Mouse (Mus musculus): Measurements from ENCODE around the gene Mctp1. TPM values are rescaled to one million over a fixed set of nuclear protein-coding genes. Genes with fewer than 3 reads are reported as not detected.
"Not testable (repeated sequence)": the region's sequence is repeated elsewhere in the genome, so short reads cannot be mapped to it uniquely, and the experiment has no call there.

The Mctp1 gene
- total RNA-seq (2015; ENCODE audit: low replicate concordance) = 23.4 and 44.8 TPM in 2 replicates
- total RNA-seq (2017; ENCODE audit: low replicate concordance) = 10.2 and 20.5 TPM in 2 replicates

- ATAC-seq (replicated peaks; ENCODE audit: low FRiP score, poor library complexity, severe bottlenecking) = no peak
Observed at GRCm38 (mm10) chr13:76383972-76384663, at the start of gene Mctp1. Mctp1 (plus strand) TSS chr13:76384535.

- not testable (repeated sequence) for ATAC-seq (replicated peaks; ENCODE audit: low FRiP score, poor library complexity, severe bottlenecking)
Observed at GRCm38 (mm10) chr13:76345941-76346340, 38.4 kb upstream of the Mctp1 start.

DNA sequence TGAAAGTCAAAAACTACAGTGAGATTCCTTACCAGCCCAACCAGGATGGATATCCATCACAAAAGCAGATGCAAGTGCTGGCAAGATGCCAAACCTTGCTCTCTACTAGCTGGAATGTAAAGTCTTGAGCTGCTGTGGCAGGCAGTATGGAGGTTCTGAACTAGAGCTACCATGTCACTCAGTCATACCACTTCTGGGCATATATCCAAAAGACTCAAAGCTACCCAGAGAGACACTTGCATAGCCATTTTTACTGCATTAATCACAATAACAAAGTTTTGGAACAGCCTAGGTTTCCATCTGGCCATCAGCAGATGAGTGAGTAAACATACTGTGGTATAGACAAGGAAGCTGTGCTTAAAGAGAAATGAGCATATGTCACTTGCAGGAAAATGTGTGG lies 25.6 kb upstream of the Mctp1 start:
- no peak for ATAC-seq (replicated peaks; ENCODE audit: low FRiP score, poor library complexity, severe bottlenecking)

DNA sequence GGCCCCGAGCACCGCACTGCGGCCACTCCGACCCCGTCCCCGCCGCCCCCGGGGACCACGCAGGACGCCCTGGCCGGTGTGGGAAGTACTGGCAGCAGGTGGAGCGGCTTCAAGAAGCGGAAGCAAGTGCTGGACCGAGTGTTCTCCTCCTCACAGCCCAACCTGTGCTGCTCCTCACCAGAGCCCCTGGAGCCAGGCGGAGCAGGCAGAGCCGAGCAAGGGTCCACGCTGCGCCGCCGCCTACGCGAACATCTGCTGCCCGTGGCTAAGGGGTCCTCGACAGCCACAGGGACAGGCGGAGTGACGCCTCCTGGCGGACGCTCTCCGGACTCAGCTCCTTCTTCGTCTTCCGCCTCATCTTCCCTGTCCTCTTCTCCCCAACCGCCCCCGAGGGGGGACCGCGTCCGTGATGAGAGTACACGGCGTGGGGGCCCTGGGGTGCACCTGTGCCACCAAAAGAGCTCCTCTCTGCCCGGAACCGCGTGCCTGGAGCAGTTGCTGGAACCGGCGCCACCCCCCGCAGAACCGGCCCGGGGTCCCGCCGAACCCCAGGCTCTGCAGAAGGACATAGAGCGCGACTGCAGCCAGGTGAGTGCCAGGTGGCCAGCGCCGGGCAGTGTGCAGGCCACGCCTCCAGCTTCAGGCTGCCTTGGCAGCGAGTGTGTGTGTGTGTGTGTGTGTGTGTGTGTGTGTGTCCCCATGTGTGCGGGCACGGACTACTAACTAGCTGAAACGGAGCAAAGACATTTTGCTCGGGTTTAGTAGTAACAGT lies 515 bp downstream of the Mctp1 start:
- no peak for ATAC-seq (replicated peaks; ENCODE audit: low FRiP score, poor library complexity, severe bottlenecking)

GRCm38 (mm10) chr13:76388615-76389014 lies 4.3 kb downstream of the Mctp1 start:
- ATAC-seq (replicated peaks; ENCODE audit: low FRiP score, poor library complexity, severe bottlenecking) = no peak

DNA sequence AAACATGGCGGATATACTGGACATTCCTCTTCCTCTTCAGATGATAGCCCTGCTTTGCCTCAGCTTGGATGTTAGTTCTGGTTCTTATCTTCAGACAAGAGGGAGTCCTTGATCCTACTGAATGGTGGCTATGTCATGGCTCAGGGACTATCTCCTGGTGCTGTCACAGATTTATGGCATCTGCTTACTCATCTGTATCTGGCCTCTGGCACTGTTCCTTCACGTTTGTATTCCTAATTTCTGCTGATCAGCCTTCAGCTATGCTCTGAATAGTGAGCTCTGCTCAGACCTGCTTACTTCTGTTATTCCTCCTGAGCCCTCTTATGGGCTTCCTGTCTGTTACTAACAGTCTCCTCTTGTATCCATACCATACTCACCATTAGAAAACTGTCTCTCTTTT lies 7.6 kb downstream of the Mctp1 start:
- ATAC-seq (replicated peaks; ENCODE audit: low FRiP score, poor library complexity, severe bottlenecking) = no peak

DNA sequence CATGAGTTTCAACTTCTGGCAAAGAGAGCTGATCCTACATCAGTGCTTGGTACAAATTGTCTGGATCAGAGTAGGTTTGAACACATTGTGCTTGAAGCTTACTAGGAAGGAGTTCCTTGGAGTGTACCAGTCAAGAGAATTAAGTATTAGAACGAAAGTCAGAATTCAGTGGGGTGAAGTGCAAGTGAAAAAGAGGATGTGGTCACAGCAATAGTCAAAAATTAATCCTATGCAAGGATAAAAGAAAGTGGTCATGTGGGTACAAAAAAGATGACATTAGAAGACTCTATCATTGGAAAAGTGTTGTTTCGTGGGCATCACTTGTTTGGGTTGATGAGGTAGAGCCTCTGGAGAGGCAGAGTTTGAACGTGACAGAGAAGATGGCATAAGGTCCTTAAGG lies 8.8 kb downstream of the Mctp1 start:
- ATAC-seq (replicated peaks; ENCODE audit: low FRiP score, poor library complexity, severe bottlenecking) = no peak

- ATAC-seq (replicated peaks; ENCODE audit: low FRiP score, poor library complexity, severe bottlenecking) = no peak
Observed at GRCm38 (mm10) chr13:76395906-76396305, 11.6 kb downstream of the Mctp1 start.

- ATAC-seq (replicated peaks; ENCODE audit: low FRiP score, poor library complexity, severe bottlenecking) = no peak
Observed at GRCm38 (mm10) chr13:76409296-76409695, 25.0 kb downstream of the Mctp1 start.

DNA sequence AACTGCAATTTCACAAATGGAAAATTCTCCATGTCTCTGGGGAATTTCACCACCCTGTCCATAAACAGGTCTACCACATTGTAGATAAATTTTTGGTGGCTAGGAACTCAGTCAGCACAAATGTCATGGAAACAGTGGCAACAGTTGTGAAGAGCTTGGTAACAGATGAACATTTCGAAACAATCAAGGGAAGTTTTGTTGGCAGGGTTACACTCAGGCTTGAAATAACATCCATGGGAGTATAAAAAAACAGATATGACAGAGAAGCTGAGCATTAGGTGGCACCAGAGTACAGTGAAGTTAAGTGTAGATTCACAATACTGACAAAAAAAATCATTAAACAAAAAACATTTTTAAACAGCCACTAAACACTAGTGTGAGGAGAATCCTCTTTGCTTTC lies 26.3 kb downstream of the Mctp1 start:
- no peak for ATAC-seq (replicated peaks; ENCODE audit: low FRiP score, poor library complexity, severe bottlenecking)

DNA sequence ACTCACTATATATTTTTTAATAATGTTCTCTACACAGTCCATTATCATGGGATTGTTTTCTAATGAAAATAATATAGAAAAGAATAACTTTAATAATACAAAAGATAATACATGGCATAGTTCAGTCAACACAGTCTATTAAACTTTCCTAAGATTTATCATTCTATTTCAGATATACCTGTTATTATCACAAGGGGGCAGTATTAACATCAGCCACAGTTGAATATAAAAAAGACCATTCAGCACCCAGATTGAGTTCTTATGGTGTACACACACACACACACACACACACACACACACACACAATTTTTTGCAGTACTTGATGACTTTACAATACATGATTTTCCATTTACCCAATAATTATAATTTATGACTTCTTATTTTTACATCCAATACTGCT lies 31.0 kb downstream of the Mctp1 start:
- no peak for ATAC-seq (replicated peaks; ENCODE audit: low FRiP score, poor library complexity, severe bottlenecking)

DNA sequence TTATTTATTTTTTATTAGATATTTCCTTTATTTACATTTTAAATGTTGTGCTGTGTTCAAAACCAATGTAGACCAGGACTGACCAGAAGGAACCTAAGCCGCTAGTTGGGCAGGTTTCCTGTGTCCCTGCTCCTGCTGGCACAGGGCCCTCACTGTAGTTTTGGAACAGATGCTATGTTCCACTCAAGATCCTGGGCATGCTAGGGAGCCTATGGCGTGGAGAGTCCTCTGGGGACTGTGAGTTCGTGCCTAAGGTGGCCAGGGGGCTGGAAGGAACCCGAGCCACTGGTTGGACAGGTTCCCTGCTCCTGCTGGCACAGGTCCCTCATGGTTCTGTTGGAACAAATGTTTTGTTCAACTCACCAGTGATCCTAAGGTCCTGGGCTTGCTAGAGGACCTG lies 35.8 kb downstream of the Mctp1 start:
- no peak for ATAC-seq (replicated peaks; ENCODE audit: low FRiP score, poor library complexity, severe bottlenecking)

DNA sequence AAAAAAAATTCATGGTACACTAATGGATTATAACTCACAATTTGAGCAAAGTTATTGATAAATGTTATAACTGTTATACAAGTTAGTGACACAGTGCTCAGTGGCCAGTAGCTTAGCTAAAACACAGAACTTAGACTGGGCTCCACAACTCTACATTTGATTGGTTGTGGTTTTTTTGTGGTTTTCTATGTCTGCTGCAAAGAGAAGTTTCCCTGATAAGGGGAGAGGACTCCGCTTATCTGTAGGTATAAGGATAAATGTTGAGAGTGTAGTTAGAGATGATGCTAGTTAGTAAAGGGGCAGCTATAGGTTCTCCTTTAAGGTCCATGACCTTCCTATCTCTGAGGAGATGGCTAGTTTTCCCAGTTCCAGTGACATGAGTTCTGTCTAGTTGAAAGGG lies 36.7 kb downstream of the Mctp1 start:
- no peak for ATAC-seq (replicated peaks; ENCODE audit: low FRiP score, poor library complexity, severe bottlenecking)

- ATAC-seq (replicated peaks; ENCODE audit: low FRiP score, poor library complexity, severe bottlenecking) = no peak
Observed at GRCm38 (mm10) chr13:76422124-76422523, 37.8 kb downstream of the Mctp1 start.

DNA sequence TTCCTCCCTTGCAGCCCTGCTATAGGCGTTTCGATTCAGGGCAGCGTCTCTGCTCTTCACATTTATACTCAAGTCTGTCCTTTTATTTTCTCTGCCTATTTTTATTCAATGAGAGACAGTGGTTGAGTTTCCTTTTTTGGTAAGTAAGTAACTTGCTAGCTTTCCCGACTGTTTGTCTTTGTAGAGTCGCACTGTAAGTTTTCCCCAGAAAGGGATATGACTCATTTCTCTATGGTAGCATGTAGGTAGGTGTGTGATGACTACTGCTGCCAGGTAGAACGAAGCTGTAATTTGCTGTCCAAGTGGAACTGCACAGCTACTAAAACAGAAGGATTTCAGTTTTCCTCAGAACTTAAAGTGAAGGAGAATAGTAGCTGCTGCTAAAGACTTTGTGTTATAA lies 45.1 kb downstream of the Mctp1 start:
- no peak for ATAC-seq (replicated peaks; ENCODE audit: low FRiP score, poor library complexity, severe bottlenecking)

DNA sequence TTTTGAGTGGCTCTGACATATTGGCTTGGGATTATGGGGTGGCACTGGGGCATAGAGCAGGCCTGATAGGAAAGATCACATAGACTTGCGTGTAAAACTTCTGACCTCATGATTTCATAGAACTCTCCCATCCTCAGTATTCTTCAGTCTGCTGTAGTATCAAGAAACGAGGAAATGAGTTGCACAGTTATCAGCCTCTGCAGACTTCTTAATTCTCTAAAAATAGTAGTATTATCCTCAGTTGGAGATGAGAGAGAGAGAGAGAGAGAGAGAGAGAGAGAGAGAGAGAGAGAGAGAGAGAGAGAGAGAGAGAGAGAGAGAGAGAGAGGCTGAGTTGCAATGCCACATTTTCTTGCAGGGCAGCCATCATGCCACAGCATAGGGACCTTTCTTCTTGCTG lies 45.6 kb downstream of the Mctp1 start:
- ATAC-seq (replicated peaks; ENCODE audit: low FRiP score, poor library complexity, severe bottlenecking) = no peak

DNA sequence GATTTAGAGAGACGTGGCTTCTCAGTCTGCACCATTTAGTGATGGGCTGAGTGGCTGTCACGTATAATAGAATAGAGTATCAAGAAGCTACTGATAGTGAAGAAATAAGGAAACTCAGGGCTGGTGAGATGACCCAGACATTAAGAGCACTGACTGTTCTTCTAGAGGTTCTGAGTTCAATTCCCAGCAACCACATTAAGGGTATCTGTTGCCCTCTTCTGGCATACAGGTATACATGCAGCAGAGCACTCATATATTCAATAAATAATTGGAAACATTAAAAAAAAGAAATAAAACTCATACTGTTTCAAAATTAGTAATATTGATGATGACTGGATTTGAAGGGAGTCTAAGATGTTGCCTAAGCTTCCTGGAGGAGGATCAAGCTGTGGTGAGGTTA lies 47.6 kb downstream of the Mctp1 start:
- ATAC-seq (replicated peaks; ENCODE audit: low FRiP score, poor library complexity, severe bottlenecking) = no peak

GRCm38 (mm10) chr13:76433438-76433837 lies 49.1 kb downstream of the Mctp1 start:
- ATAC-seq (replicated peaks; ENCODE audit: low FRiP score, poor library complexity, severe bottlenecking) = no peak

DNA sequence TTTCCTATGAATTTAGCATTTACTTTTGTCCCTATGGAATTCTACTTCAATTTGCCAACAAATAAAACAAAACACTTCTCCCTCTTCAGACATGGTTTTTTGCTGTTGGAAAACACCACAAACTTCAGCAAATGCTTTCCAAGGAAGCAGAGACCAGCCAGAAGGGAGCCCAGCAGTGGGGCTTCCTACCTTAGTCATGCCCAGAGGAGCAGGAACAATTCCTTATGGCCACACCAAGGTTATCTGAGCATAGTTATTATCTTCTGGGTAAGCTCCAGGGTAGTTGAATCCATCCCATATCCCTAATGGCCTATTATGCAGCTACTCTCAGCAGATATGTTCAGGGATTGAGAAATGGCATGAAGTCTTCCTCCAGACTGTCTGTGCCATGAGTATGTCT lies 52.1 kb downstream of the Mctp1 start:
- no peak for ATAC-seq (replicated peaks; ENCODE audit: low FRiP score, poor library complexity, severe bottlenecking)

- no peak for ATAC-seq (replicated peaks; ENCODE audit: low FRiP score, poor library complexity, severe bottlenecking)
Observed at GRCm38 (mm10) chr13:76438765-76439164, 54.4 kb downstream of the Mctp1 start.

- ATAC-seq (replicated peaks; ENCODE audit: low FRiP score, poor library complexity, severe bottlenecking) = no peak
Observed at GRCm38 (mm10) chr13:76446059-76446458, 61.7 kb downstream of the Mctp1 start.
